8 mouse cellular contexts compared by ENCODE assay signal in the genomic region with DNA sequence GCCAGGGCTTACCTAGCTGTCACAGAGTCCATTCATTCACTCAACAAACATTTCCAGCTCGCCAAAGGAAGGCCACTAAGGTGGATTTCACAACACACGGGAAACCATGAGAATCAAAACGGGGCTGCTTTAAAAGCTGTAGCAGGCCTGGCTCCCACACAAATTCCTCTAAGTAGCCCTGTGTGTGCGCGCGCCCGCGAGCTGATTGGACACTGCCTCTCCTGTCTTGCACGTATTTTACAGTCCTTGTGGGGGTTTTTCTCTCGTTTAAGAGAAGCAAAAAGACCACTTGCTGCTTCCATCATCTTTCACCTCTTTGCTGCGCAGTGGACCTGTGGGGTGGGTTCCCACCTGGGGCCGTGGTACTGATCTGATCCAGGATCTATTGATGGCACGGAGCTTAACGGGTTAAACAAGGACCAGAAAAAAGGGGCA.
DNase-seq lines count a peak whose midpoint lies in the region; ATAC-seq and TF ChIP-seq lines count a peak whose summit lies in the region.

No protein-coding gene starts in this region.

- ATAC-seq in forebrain, embryonic 14.5 days, result peak; percentile 74
- ATAC-seq in hindbrain, embryonic 15.5 days (ENCODE audit: low FRiP score, low read depth), result peak; percentile 71
- peak; percentile 13; the same call in 1 of the 2 replicates for ATAC-seq in lung, embryonic 15.5 days (ENCODE audit: borderline replicate concordance, extremely low read depth, low FRiP score, low TSS enrichment)

- no peak for TF ChIP-seq POLR2A in ES-Bruce4 (IDR thresholded peaks at IDR 0.05; ENCODE audit: insufficient read depth, low read length)

- TF ChIP-seq EP300 in ES-Bruce4 (IDR thresholded peaks at IDR 0.05; ENCODE audit: insufficient read depth, low read depth, low read length), result no peak

- intact Hi-C loops in gastrocnemius, postnatal 36 days (cut with DNase I), result no loop called here

- no peaks in the 10 kb centered on the region for H3K27me3 ChIP-seq in ES-Bruce4 (ENCODE audit: control insufficient read depth, insufficient read depth, low read length, poor library complexity, severe bottlenecking)
- H3K27me3 ChIP-seq in forebrain, embryonic 14.5 days (replicated peaks; ENCODE audit: control insufficient read depth, insufficient read depth, low read length), result no peaks in the 10 kb centered on the region
- H3K27me3 ChIP-seq in hindbrain, embryonic 15.5 days, result no peaks in the 10 kb centered on the region
- no peaks in the 10 kb centered on the region for H3K27me3 ChIP-seq in lung, embryonic 15.5 days

- 2% methylated on average over 14 of the region's 14 CpGs for WGBS in forebrain, embryonic 14.5 days
- 3% methylated on average over 14 of the region's 14 CpGs for WGBS in hindbrain, embryonic 15.5 days
- 5% methylated on average over 14 of the region's 14 CpGs for WGBS in lung, embryonic 15.5 days

- peak overlapping the region; percentile 64 for H3K4me3 ChIP-seq in ES-Bruce4 (ENCODE audit: low read depth, low read length)
- H3K4me3 ChIP-seq in forebrain, embryonic 14.5 days (ENCODE audit: low read depth, low read length), result peak overlapping the region; percentile 33
- H3K4me3 ChIP-seq in hindbrain, embryonic 15.5 days, result peak overlapping the region; percentile 46
- H3K4me3 ChIP-seq in lung, embryonic 15.5 days, result peak overlapping the region; percentile 48

- no peak overlapping the region for H3K27ac ChIP-seq in ES-Bruce4 (ENCODE audit: insufficient read depth, low read length)
- H3K27ac ChIP-seq in forebrain, embryonic 14.5 days (ENCODE audit: low read depth, low read length), result no peak overlapping the region
- H3K27ac ChIP-seq in hindbrain, embryonic 15.5 days (replicated peaks), result peak overlapping the region; percentile 88
- H3K27ac ChIP-seq in lung, embryonic 15.5 days, result 0 out of 2 replicates have a peak overlapping the region, but pooled peaks have one; percentile 42

- no peaks in the 10 kb centered on the region for H3K4me1 ChIP-seq in ES-Bruce4 (ENCODE audit: control insufficient read depth, insufficient read depth, low read length)
- H3K4me1 ChIP-seq in forebrain, embryonic 14.5 days (ENCODE audit: control insufficient read depth, insufficient read depth, low read length), result 0 out of 2 replicates have a peak, but pooled peaks cover 2% of the 10 kb centered on the region
- H3K4me1 ChIP-seq in hindbrain, embryonic 15.5 days (replicated peaks), result peaks cover 22% of the 10 kb centered on the region
- H3K4me1 ChIP-seq in lung, embryonic 15.5 days, result peaks cover 14% of the 10 kb centered on the region; the same call in 1 of the 2 replicates

- H3K4me2 ChIP-seq in forebrain, embryonic 14.5 days (ENCODE audit: low read length), result peak overlapping the region; percentile 59
- peak overlapping the region; percentile 91 for H3K4me2 ChIP-seq in hindbrain, embryonic 15.5 days
- peak overlapping the region; percentile 96 for H3K4me2 ChIP-seq in lung, embryonic 15.5 days

- no peaks in the 10 kb centered on the region for H3K9me3 ChIP-seq in ES-Bruce4 (replicated peaks; ENCODE audit: control insufficient read depth, insufficient read depth, low read length, poor library complexity, severe bottlenecking)
- H3K9me3 ChIP-seq in forebrain, embryonic 14.5 days (replicated peaks; ENCODE audit: control insufficient read depth, low read length), result no peaks in the 10 kb centered on the region
- no peaks in the 10 kb centered on the region for H3K9me3 ChIP-seq in hindbrain, embryonic 15.5 days
- no peaks in the 10 kb centered on the region for H3K9me3 ChIP-seq in lung, embryonic 15.5 days

- no peaks in the 10 kb centered on the region for H3K36me3 ChIP-seq in ES-Bruce4 (ENCODE audit: control insufficient read depth, insufficient read depth, low read length, poor library complexity, severe bottlenecking)
- no peaks in the 10 kb centered on the region for H3K36me3 ChIP-seq in forebrain, embryonic 14.5 days (ENCODE audit: control insufficient read depth, insufficient read depth, low read length)
- H3K36me3 ChIP-seq in hindbrain, embryonic 15.5 days, result no peaks in the 10 kb centered on the region
- H3K36me3 ChIP-seq in lung, embryonic 15.5 days, result no peaks in the 10 kb centered on the region

- peak; percentile 65 for DNase-seq in cerebellum, adult 11 months
- DNase-seq in forebrain, embryonic 14.5 days (ENCODE audit: low spot score), result peak; percentile 63
- DNase-seq in layer of hippocampus, postnatal 14 days (ENCODE audit: low spot score in 2 of 2), result peak; percentile 16 to 37
- DNase-seq in right cerebral cortex, postnatal 10 days (ENCODE audit: low spot score in 2 of 2), result peak; percentile 73 to 80
- no peak for DNase-seq in gastrocnemius, postnatal 36 days

- peak overlapping the region; percentile 49 for H3K9ac ChIP-seq in ES-Bruce4 (ENCODE audit: low read depth, poor library complexity, severe bottlenecking)
- H3K9ac ChIP-seq in forebrain, embryonic 14.5 days (ENCODE audit: low read length), result peak overlapping the region; percentile 64
- peak overlapping the region; percentile 60 for H3K9ac ChIP-seq in hindbrain, embryonic 15.5 days
- peak overlapping the region; percentile 23 for H3K9ac ChIP-seq in lung, embryonic 15.5 days

- no peak for TF ChIP-seq CTCF in ES-Bruce4 (IDR thresholded peaks at IDR 0.05; ENCODE audit: low read depth, low read length)

Comparison
In these comparisons a context has a peak if more than half of its experiments do, and no peak if none do; other contexts are left out.
1. H3K27ac ChIP-seq: peak in hindbrain, embryonic 15.5 days (single experiment) and lung, embryonic 15.5 days (single experiment); none in ES-Bruce4 (single experiment) and forebrain, embryonic 14.5 days (single experiment).
2. DNase-seq: peak in cerebellum, adult 11 months (single experiment), forebrain, embryonic 14.5 days (single experiment), layer of hippocampus, postnatal 14 days (2 of 2) and right cerebral cortex, postnatal 10 days (2 of 2); none in gastrocnemius, postnatal 36 days (0 of 2).
3. ATAC-seq: peak in every context shown above with its lines; median percentile 74 in forebrain, embryonic 14.5 days; 71 in hindbrain, embryonic 15.5 days; 13 in lung, embryonic 15.5 days.
4. Peak in every context shown above with its lines, with median percentiles within 50 percentile points of each other: H3K4me3 ChIP-seq, H3K9ac ChIP-seq and H3K4me2 ChIP-seq.